Mouse (Mus musculus) kidney, embryonic 16.5 days (tissue): ENCODE measurements around the gene Nrm. TPM values are rescaled to one million over a fixed set of nuclear protein-coding genes. Genes with fewer than 3 reads are reported as not detected.
A peak's percentile ranks its signal among the peaks of the same experiment; 100 is the strongest.

Experiments used
- ATAC-seq: fragments of 200-750 bp; cut with Nextera tagmentation; 2 replicates; pipeline ENCODE4 v1.8.0; 2017; ENCODE audit warnings: moderate TSS enrichment; ENCODE audit not compliant: low FRiP score, low TSS enrichment
- H3K27ac ChIP-seq: fragments of 300-500 bp; sonication (generic); 2 replicates; pipeline ENCODE4 v1.5.1; 2014; ENCODE audit warnings: low read length
- H3K27me3 ChIP-seq: fragments of 300-500 bp; sonication (generic); 2 replicates; pipeline ENCODE4 v1.6.1; 2014; ENCODE audit warnings: low read length, control low read depth, mixed read lengths; ENCODE audit not compliant: insufficient read depth
- H3K36me3 ChIP-seq: fragments of 300-500 bp; sonication (generic); 2 replicates; pipeline ENCODE4 v1.6.1; 2014; ENCODE audit warnings: low read length, control low read depth, mixed read lengths; ENCODE audit not compliant: insufficient read depth
- H3K4me1 ChIP-seq: fragments of 300-500 bp; sonication (generic); 2 replicates; pipeline ENCODE4 v1.6.1; 2014; ENCODE audit warnings: low read length, control low read depth, mixed read lengths; ENCODE audit not compliant: insufficient read depth
- H3K4me2 ChIP-seq: fragments of 300-500 bp; sonication (generic); replicated peaks from 2 replicates; pipeline ENCODE4 v1.6.1; 2014; ENCODE audit warnings: low read depth, low read length
- H3K4me3 ChIP-seq: fragments of 300-500 bp; sonication (generic); 2 replicates; pipeline ENCODE4 v1.5.1; 2014; ENCODE audit warnings: mild to moderate bottlenecking, low read length
- H3K9ac ChIP-seq: fragments of 300-500 bp; sonication (generic); replicated peaks from 2 replicates; pipeline ENCODE4 v1.6.1; 2014; ENCODE audit warnings: low read length
- H3K9me3 ChIP-seq: fragments of 300-500 bp; sonication (generic); 2 replicates; pipeline ENCODE4 v1.6.1; 2016; ENCODE audit warnings: low read length, control low read depth
- WGBS: fragments of 180-500 bp; shearing (Covaris S2); extraction: QIAGEN DNeasy Blood & Tissue Kit; methylation state at CpG from one replicate; pipeline ENCODE4 v1.1.7; 2014; 5-methylcytosine and 5-hydroxymethylcytosine counted together
- polyA plus RNA-seq: library from polyadenylated mRNA; unstranded; fragments of >200 nt; fragmentation: Nextera tagmentation; extraction: Ambion mirVana; gene quantifications from 2 replicates; pipeline ENCODE4 v1.2.1, GENCODE M21; 2015

Gene Nrm
- polyA plus RNA-seq, 1 experiment from 2014 or later: 63.3 TPM

DNA sequence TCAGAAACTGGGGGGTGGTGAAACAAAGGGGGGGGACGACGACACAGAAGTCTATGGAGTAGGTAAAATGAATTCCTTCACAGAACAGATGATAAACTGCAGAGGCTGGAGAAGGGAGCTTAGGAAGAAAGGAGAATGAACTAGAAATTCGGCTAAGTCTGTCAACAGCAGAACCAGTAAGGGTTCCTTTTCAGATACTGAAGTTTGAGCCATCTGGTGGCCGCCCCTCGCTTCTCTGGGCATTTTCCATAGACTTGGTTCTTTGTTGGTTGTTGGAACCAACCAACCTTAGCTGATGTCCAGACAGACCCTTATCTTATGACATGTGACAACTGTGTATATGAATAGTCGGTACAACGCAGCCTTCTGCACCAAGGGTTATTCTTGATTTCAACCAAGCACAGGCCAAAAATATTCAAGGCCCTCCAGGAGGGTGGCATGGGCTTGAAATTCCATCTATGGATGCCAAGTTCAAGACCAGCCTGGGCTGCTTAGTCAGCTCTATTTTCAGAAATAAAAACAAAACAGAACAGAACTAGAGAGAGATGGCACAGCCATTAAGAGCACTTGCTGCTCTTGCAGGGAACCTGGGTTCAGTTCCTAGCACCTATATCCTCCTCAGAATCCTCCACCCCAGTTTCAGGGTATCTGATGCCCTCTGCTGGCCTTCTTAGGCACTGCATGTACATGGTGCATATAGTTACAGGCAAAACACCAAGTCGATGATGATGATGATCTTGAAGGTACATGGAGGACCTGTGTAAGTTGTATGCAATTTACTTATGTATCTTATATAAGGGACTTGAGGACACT lies 10.0 kb downstream of the Nrm start:
- H3K4me1 ChIP-seq: peaks cover 43% of the 10 kb centered on the region
- peak overlapping the region; percentile 85; the same call in 1 of the 2 replicates for H3K9ac ChIP-seq
- peaks cover 4% of the 10 kb centered on the region; the same call in 1 of the 2 replicates for H3K9me3 ChIP-seq

GRCm38 (mm10) chr17:35873774-35874519 lies 12.8 kb downstream of the Nrm start:
- Histone ChIP-seq H3K4me2 (peak overlapping the region; percentile 44; the same call in 1 of the 2 replicates), H3K9ac (peak overlapping the region; percentile 48; the same call in 1 of the 2 replicates), H3K9me3 (peaks cover 4% of the 10 kb centered on the region; the same call in 1 of the 2 replicates), H3K36me3 (peaks cover 16% of the 10 kb centered on the region; the same call in 1 of the 2 replicates), H3K4me1 (peaks cover 26% of the 10 kb centered on the region), H3K27ac (peak overlapping the region; percentile 53; the same call in 1 of the 2 replicates), H3K4me3 (peak overlapping the region; percentile 20; the same call in 1 of the 2 replicates), H3K27me3 (no peaks in the 10 kb centered on the region)
- peak; percentile 53; the same call in 1 of the 2 replicates for ATAC-seq
- 35% methylated on average over 20 of the region's 21 CpGs for WGBS

More for the DNA sequence above, 10.0 kb downstream of the Nrm start:
- WGBS: 82% methylated on average over 8 of the region's 8 CpGs
- H3K4me2 ChIP-seq: peak overlapping the region; percentile 83
- no peak for ATAC-seq
- peaks cover 15% of the 10 kb centered on the region; the same call in 1 of the 2 replicates for H3K36me3 ChIP-seq
- peak overlapping the region; percentile 68 for H3K4me3 ChIP-seq
- H3K27me3 ChIP-seq: no peaks in the 10 kb centered on the region
- peak overlapping the region; percentile 98 for H3K27ac ChIP-seq

DNA sequence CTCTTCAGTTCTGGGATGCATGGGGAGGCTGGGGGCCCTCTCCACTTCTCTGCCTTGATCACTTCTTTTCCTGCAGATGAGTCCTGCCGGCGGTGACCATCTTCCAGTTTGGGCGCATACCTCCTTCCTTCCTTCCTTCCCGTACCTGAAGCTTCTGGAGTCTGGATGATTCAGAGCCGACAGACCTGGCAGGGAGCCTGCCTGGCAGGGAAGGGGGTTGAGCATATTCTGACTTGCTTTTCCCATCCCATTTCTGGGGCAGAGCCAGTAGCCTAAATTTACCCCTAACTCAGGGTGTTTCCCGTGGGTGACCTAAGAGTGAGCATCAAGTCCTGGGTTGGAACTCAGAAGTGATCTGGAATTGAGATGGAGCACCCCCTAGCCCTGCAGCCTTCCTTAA lies 13.6 kb downstream of the Nrm start:
- Histone ChIP-seq H3K9ac (no peak overlapping the region), H3K4me3 (no peak overlapping the region), H3K27me3 (no peaks in the 10 kb centered on the region), H3K27ac (no peak overlapping the region), H3K4me1 (peaks cover 21% of the 10 kb centered on the region), H3K4me2 (no peak overlapping the region), H3K9me3 (peaks cover 4% of the 10 kb centered on the region; the same call in 1 of the 2 replicates), H3K36me3 (peaks cover 16% of the 10 kb centered on the region; the same call in 1 of the 2 replicates)
- no peak for ATAC-seq
- WGBS: 80% methylated on average over 6 of the region's 6 CpGs

DNA sequence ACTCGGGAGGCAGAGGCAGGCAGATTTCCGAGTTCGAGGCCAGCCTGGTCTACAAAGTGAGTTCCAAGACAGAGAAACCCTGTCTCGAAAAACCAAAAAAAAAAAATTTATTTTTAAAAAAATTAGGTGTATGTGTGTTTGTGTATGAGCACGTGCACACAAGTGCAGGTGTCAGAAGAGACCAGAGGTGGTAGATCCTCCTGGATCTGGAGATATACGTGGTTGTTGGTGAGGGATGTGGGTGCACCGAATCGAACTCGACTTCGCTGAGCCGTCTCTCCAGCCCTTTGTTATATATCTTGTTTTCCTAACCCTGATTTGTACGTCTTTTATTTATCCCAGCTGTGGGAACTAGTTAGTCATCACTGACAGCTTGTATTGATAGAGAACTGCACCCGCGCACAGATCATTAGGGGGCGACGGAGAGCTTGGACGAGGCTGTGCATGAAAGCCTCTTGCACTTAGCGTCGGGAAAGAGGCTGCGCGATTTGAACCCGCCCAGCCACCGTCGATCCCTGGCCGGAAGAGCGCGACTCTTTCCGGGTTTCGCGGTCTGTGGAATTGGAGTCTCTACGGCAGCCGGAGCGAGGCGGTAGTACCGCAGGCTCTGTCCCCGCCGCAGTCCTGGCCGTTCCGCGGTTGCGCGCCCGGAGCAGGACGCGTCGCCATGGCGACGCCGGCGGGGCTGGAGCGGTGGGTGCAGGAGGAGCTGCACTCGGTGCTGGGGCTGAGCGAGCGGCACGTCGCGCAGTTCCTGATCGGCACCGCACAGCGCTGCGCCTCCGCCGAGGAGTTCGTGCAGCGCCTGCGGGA lies 18.3 kb downstream of the Nrm start, which contains the start of gene Dhx16:
Dhx16 (plus strand) TSS at position 575 of the 813 bp plus-strand sequence.
- Histone ChIP-seq H3K9me3 (no peaks in the 10 kb centered on the region), H3K9ac (peak within 1 kb of the TSS; percentile 87), H3K4me2 (peak within 1 kb of the TSS; percentile 66), H3K27ac (peak within 1 kb of the TSS; percentile 59; the same call in 1 of the 2 replicates), H3K36me3 (peaks cover 39% of the 10 kb centered on the region), H3K27me3 (no peaks in the 10 kb centered on the region), H3K4me3 (peak within 1 kb of the TSS; percentile 82), H3K4me1 (peaks cover 12% of the 10 kb centered on the region)
- peak; percentile 95 for ATAC-seq
- WGBS: 5% methylated on average over 66 of the region's 66 CpGs

DNA sequence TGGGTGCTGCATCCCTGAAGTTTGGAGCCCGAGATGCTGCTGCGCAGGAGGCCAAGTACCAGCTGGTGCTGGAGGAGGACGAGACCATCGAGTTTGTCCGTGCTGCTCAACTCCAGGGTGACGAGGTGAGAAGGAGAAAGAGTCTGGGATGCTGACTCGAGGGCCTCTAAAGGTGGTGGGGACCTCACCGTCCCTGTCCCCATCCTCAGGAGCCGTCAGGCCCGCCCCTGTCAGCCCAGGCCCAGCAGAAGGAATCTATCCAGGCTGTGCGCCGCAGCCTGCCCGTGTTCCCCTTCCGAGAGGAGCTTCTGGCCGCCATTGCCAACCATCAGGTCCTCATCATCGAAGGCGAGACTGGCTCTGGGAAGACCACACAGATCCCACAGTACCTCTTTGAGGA lies 21.8 kb downstream of the Nrm start:
- H3K4me1 ChIP-seq: peaks cover 12% of the 10 kb centered on the region
- no peaks in the 10 kb centered on the region for H3K27me3 ChIP-seq
- H3K9me3 ChIP-seq: no peaks in the 10 kb centered on the region
- H3K9ac ChIP-seq: no peak overlapping the region
- H3K4me2 ChIP-seq: no peak overlapping the region
- peaks cover 57% of the 10 kb centered on the region for H3K36me3 ChIP-seq
- H3K27ac ChIP-seq: no peak overlapping the region
- H3K4me3 ChIP-seq: no peak overlapping the region
- no peak for ATAC-seq
- WGBS: 94% methylated on average over 17 of the region's 17 CpGs

GRCm38 (mm10) chr17:35883777-35884176 lies 22.7 kb downstream of the Nrm start:
- Histone ChIP-seq H3K27me3 (no peaks in the 10 kb centered on the region), H3K4me1 (peaks cover 12% of the 10 kb centered on the region), H3K4me2 (no peak overlapping the region), H3K9me3 (no peaks in the 10 kb centered on the region), H3K4me3 (no peak overlapping the region), H3K36me3 (peaks cover 64% of the 10 kb centered on the region), H3K9ac (no peak overlapping the region), H3K27ac (no peak overlapping the region)
- ATAC-seq: no peak
- 94% methylated on average over 14 of the region's 14 CpGs for WGBS

DNA sequence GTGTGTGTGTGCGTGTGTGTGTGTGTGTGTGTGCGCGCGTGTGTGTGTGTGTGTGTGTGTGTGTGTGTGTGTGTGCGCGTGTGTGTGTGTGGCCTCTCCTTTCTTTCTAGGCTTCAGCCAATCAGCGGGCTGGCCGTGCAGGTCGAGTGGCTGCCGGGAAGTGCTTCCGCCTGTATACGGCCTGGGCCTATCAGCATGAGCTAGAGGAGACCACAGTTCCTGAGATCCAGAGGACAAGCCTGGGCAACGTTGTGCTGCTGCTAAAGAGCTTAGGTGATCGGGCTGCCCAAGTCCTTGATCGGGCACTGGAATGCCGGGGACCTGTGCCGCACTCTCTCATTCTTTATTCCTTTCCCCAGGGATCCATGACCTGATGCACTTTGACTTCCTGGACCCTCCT lies 26.6 kb downstream of the Nrm start:
- Histone ChIP-seq H3K9ac (no peak overlapping the region), H3K4me1 (no peaks in the 10 kb centered on the region), H3K36me3 (peaks cover 90% of the 10 kb centered on the region), H3K9me3 (no peaks in the 10 kb centered on the region), H3K4me2 (no peak overlapping the region), H3K4me3 (no peak overlapping the region), H3K27me3 (no peaks in the 10 kb centered on the region), H3K27ac (no peak overlapping the region)
- WGBS: 76% methylated on average over 17 of the region's 17 CpGs
- no peak for ATAC-seq

GRCm38 (mm10) chr17:35896781-35897643 lies 35.9 kb downstream of the Nrm start, which contains the start of gene 2310061I04Rik:
2310061I04Rik (minus strand) TSS chr17:35897431.
- H3K4me3 ChIP-seq: peak within 1 kb of the TSS; percentile 65
- no peaks in the 10 kb centered on the region for H3K9me3 ChIP-seq
- H3K9ac ChIP-seq: peak within 1 kb of the TSS; percentile 73
- H3K27ac ChIP-seq: peak within 1 kb of the TSS; percentile 44
- H3K36me3 ChIP-seq: peaks cover 34% of the 10 kb centered on the region
- H3K27me3 ChIP-seq: no peaks in the 10 kb centered on the region
- peak within 1 kb of the TSS; percentile 78 for H3K4me2 ChIP-seq
- under 1% methylated on average over 81 of the region's 86 CpGs for WGBS
- ATAC-seq: peak; percentile 92
- peaks cover 21% of the 10 kb centered on the region for H3K4me1 ChIP-seq
